Mouse (Mus musculus) left cerebral cortex, adult 18-20 months (tissue): Measurements from ENCODE around the gene Ifi35. TPM values are rescaled to one million over a fixed set of nuclear protein-coding genes. Genes with fewer than 3 reads are reported as not detected.
"Not testable (repeated sequence)": the region's sequence is repeated elsewhere in the genome, so short reads cannot be mapped to it uniquely, and the experiment has no call there.

Experiments
- DNase-seq, 2 experiments: peaks; one replicate each; pipeline ENCODE4 v3.0.0; 2021 to 2022; ENCODE audit warnings: low spot score in 2 of 2, mixed read lengths in 1 of 2
- long read RNA-seq, 2 experiments: library from polyadenylated mRNA; stranded (forward); transcript quantifications; one replicate each; pipeline ENCODE4 v2.0.0; 2021
- total RNA-seq, 2 experiments: library from RNA; stranded (reverse); gene quantifications; 2 replicates each; pipeline ENCODE4 v1.2.3; 2021

Ifi35 gene
- total RNA-seq, result 1 to 10 TPM; 2.6 to 3.2 TPM
- long read RNA-seq, experiment 1, partial matches to known transcripts, result 0 of 4 reads
- long read RNA-seq, experiment 1, other reads (novel, unspliced or antisense), result 0 of 4 reads
- long read RNA-seq, experiment 2, partial matches to known transcripts, result 0 of 3 reads
- long read RNA-seq, experiment 2, other reads (novel, unspliced or antisense), result 0 of 3 reads

DNA sequence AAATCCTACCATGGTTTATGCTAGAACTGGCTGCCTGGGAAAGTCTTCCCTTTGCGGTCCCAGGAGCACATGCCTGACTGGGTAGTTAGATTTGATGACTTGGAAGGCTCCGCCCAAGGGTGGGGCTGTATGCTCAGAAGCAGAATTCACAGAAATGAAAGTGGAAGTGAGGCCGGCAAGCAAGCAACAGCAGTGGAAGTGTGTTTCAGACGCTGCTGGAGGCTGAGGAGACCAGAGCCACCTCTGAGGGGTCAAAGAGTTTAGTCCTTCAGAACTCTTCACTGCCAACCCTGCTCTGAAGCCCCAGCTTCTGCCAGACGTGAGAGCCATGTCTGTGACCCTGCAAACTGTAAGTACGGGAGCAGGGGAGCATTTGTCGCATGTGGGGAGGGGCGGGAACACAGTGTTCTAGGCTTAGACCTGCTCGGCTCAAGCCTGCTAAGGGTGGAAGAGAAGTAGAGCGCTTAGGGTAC, at the start of gene Ifi35:
Gene Ifi35 (plus strand): TSS at position 134 of the 473 bp plus-strand sequence.
- no peak for DNase-seq

DNA sequence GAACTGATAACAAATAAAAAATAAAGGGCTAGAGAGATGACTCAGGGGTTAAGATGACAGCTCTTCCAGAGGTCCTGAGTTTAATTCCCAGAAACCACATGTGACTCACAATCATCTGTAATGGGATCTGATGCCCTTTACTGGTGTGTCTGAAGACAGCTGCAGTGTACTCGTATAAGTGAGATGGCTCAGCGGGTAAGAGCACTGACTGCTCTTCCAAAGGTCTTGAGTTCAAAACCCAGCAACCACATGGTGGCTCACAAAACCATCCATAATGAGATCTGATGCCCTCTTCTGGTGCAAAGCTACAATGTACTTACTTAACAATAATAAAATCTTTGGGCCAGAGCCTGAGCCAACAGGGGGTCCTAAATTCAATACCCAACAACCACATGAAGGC, 32.9 kb upstream of the Ifi35 start:
- no peak for DNase-seq

DNA sequence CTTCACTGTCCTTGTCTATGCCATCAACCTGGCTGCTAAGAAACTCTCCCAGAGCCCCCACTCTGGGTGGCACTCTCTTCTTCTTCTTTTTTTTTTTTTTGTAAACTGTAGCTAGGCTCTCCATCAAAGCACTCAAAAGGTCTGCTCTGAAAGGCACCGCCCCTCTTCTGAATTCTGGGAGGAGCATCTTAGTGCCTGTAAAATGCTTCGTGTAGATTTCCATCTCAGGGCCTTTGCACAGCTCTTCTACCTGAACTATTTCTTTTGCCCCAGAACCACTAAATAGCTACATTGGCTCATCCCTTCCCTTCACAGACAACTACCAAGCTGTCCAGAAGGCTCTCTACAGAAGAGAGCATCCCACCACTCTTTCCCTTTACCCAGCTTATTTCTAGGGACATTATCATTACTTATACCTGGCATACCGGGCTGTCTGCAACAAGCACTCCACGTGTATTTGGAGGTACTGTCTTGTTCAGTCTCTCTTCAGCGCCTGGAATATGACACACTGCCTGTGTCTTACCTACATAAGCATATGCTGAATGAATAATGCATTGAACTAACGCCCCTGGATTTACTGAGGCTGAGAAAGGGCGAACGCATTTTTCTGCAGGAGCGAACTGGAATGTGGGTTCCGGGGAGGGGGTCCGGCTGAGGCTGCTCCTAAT, 31.6 kb upstream of the Ifi35 start:
- no peak for DNase-seq

DNA sequence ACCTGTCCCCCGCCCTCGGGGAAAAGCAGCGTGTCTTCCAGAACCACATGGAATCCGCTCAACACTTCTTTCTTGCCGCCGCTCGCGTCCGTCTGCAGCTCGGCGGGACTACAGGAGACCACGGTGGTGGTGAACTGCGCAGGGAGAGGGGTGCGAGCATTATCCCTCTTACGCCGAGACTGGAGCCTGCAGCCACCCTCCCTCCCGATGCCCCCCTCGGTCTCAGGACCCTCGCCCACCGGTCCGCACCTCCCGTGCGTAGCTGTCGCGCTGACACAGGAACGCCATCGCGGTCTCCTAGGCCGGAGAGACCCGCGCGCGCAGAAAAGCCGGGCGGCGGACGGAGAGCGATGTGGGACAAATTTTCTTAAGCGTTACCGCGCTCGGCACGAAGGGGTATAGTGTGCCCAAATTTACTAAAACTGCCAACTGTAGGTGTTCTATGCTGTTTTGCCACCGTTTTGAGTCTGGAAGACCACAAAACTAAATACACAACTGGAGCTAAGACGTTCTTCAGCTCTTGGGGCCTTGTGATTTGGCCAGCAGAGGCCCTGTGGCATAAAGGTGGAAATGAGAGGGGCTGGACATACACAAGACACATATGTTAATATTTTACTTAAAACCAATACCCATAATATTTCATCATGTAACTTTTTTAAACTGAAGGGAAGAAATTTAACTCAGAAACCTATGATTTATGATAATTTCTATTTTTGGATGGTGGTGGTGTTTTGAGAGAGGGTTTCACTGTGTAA, 30.9 kb upstream of the Ifi35 start, which contains the start of gene Aarsd1:
Gene Aarsd1 (minus strand): TSS at position 515 of the 755 bp plus-strand sequence.
- peak; percentile 91 to 92 for DNase-seq

DNA sequence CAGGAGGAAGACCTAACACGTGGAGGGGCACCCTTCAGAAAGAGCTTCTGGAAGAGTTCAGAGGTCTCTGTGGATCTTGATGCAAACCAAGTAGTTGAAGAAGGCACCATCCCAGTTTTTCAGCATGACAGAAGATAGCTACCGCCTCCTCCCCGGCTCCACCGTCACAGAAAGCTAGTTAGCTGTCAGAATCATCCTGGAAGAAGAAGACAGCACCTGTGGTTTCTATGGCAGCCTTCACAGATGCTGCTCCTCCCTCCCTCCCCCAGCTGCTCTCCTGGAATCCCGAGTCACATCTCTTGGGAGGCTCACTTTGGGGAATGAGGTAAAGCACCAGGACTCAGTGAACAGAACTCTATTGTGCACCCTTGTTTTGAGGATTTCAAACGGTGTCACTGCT, 29.2 kb upstream of the Ifi35 start:
- peak in 1 of 2 experiments; percentile 31 for DNase-seq

DNA sequence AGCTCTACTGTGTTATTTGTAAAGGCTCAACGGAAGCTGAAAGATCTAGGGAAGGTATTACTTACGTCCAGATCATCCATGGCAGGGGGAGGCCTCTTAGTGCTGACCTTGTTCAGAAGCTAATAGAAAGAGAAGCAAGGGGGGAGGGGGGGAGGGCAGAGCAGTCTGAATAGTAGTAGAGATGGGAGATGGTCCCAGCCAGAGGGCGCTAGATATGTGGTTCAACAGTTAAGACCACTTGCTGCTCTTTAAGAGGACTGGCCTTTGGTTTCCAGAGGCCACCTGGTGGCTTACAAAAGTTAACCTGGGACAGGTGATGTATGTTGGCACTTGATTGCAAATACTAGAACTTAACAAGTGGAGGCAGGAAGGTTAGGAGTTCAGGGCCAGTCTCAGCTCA, 28.6 kb upstream of the Ifi35 start:
- DNase-seq, result no peak

DNA sequence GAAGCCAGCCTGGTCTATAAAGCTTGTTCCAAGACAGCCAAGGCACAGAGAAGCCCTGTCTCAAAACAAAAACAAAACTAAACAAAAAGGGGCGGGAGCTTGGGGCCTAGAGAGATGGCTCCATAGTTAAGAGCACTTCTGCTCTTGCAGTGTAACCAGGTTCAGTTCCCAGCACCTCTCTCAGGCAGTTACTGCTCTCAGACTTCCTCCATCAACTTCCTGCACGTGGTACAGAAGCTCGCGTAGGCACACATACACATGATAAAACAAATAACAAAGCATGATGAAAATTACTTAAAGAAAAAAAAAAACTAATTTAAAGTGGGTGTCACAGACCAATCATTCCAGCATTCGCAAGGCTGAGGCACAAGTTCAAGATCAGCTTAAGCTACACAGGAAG, 28.1 kb upstream of the Ifi35 start:
- DNase-seq, result no peak

DNA sequence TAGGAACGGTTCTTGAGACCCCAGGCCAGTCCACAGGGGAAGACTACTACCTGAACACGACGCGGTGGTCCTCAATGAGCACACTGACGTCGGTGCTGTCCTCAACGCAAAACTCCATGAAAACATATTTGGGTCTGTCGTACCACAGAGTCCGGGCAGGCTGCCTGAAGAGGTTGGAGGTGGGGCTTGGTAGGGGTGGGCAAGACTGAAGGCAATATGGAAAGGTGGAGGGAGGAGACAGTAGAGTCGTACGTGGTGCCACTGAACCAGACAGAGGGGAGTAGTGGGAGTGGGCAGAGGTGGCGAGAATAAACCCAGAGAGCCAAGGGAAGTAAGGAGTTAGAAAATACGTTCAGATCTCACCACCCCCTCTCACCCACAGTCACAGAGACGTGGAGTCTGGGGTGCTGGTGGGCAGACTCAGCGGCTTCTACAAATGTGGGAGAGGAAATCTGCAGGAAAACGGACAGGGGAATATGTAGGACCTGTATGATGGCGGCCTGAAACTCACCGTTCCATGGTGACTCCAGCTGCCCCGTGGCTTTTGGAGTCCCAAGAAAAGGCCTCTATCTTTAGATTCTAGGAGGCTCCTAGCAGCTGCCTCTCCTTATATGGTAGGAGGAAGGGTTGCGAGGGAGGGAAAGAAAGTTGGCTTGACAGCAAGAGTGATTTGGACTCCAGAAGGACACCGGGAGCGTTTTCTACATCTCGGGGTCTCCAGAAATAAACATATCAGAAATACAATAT, 23.9 kb upstream of the Ifi35 start, which contains the start of gene Gm27029:
Gene Gm27029 (minus strand): TSS at position 692 of the 747 bp plus-strand sequence.
- peak; percentile 36 to 49 for DNase-seq

DNA sequence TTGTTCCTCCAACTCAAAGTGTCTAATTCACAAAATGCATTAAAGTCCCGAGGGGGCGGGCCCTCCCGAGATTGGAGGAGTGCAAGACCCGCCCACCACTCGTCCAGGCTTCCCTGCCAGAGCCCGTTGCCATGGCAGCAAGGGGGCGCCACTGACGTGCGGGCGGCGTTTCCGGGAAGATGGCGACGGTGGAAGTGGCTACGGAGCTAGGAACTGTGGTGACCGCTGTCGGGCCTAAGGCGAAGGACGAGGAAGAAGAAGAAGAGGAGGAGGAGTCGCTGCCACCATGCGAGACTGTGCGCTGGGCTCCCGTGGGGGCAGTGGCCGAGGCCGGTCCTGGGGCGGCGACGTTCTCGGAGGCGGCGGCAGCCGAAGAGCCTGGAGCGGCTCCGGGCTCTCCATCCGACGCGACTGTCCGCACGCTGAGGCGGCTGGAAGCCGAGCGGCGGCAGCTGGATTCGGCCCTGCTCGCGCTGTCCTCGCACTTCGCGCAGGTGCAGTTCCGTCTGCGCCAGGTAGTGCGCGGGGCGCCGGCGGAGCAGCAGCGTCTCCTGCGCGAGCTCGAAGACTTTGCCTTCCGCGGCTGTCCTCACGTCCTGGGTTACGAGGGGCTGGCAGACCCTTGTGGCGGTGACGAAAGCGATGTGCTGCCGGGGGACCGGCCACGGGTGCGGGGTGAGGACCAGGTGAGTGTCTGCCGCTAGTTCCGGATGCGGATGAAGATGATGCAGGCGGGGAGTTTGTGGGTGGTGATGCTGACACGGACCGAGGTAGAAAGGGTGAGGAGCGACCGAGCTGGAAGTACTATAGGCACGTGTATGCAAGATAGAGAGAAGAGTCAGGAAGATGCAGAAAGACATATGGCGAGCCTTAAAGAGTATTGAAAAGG, 23.0 kb upstream of the Ifi35 start, which contains the start of the genes Rundc1 and Ptges3l:
Gene Rundc1 (plus strand): TSS at position 161 of the 889 bp plus-strand sequence.
Gene Ptges3l (minus strand): TSS at position 409 of the 889 bp plus-strand sequence.
- peak; percentile 99 for DNase-seq

DNA sequence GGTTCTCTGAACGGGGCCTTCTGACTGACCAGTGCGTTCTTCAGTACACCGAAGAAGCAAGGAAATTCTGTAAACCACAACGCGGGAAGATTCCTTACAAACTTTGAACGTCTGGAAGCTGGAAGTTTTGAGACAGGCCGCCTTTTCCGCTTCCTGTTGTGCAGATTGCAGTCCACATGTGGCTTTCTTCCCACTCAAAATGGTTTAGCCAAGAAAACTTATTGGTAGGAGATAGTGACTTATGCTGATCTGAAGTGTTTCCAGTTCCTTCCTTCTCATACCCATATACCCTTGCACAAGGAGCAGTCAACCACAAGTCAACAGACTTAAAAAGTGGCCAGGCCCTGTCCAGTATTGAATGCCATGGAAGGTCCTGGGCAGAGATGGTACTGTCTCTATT, 22.0 kb upstream of the Ifi35 start:
- no peak for DNase-seq

DNA sequence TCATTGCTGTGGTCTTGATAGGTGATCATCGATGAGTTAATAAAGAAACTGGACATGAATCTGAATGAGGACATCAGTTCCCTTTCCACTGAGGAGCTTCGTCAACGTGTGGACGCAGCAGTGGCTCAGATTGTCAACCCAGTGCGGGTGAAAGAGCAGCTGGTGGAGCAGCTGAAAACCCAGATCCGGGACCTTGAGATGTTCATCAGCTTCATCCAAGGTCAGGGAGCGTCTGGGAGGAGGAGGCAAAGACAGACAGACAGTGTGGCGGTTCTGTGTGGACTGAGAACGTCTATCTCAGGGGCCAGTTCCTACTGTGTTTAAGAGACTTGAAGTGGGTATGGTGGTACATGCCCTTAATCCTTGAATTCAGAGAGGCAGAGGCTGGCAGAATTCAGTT, 16.9 kb upstream of the Ifi35 start:
- DNase-seq, result no peak

DNA sequence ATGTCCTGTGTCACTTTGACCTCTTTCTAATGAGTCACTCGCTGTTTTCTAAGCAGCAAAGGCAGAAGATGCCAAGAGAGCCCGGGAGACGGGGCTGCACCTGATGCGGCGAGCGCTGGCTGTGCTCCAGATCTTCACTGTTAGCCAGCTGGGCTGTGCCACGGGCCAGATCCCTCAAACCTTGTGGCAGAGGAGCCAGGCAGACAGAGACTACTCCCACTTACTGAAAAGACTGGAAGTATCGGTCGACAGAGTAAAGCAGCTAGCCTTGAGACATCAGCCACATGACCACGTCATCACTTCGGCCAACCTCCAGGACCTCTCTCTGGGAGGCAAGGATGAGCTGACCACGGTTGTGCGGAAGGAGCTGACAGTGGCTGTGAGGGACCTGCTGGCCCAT, 14.8 kb upstream of the Ifi35 start:
- no peak for DNase-seq

DNA sequence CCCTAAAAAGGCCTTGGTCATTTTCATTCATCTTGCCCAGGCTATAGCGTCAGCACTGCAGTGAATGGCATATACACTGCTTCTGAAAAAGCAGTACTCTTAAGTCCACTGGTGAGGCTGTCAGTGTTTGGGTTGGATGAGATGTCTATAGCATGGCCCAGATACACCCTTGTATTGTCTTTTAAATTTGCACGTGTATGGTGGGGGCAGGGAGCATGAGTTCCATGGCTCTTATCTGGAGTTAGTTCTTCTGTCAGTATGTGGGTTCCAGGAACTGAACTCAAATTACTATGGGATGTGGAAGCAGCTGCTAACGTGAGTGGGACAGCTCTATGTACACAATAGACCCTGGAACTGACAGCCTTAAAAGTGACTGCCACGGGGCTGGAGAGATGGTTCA, 12.4 kb upstream of the Ifi35 start:
- no peak for DNase-seq

DNA sequence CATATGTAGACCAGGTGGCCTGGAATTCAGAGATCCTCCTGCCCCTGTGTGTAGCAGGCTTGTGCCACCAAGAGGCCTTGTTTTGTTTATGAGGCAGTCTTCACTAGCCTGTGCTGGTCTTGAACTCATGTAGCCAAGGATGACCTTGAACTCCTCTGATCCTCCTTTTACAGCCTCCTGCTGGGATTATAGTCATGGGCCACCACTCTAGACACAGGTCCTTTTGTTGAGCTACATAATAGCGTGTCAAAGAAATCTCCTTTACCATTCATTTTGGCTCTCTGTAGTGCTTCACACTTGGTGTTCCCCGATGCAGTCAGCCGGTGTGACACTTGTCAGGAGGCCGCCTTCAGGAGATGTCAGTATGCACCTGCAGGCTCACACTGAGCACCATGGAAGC, 11.3 kb upstream of the Ifi35 start:
- no peak for DNase-seq

DNA sequence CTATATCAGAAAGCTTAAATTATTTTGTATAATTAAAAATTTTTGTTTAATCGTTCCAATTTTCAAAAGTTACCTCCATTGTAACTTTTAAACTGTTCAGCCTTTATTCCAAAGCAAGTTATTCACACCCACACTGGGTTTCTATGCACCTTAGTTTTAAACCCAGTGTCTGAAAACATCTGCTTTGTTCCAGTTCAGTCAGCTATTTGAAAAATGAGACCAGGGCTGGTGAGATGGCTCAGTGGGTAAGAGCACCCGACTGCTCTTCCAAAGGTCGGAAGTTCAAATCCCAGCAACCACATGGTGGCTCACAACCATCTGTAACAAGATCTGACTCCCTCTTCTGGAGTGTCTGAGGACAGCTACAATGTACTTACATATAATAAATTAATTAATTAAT, 10.2 kb upstream of the Ifi35 start:
- not testable (repeated sequence) for DNase-seq

DNA sequence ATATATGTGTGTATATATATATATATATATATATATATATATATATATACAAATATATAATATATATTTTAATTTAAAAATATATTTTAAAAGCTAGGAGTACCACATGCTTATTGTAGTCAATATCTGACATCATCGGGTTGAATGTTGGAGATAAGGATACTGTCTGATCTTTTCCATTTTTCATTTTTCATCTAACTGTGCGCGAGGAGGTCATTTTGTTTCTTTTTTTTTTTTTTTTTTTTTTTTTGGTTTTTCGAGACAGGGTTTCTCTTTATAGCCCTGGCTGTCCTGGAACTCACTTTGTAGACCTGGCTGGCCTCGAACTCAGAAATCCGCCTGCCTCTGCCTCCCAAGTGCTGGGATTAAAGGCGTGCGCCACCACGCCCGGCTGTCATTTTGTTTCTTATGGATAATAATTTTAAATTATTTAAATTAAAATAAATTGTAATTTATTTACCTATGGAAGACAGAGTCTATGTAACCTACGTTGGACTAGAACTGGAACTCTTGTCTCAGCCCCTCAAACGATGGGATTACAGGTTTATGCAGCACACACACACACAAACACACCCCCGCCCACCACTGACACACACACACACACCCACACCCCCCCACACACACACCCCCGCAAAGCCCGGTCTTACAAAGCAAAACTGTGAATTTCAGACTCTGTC, 6.6 kb upstream of the Ifi35 start:
- DNase-seq, result not testable (repeated sequence)

DNA sequence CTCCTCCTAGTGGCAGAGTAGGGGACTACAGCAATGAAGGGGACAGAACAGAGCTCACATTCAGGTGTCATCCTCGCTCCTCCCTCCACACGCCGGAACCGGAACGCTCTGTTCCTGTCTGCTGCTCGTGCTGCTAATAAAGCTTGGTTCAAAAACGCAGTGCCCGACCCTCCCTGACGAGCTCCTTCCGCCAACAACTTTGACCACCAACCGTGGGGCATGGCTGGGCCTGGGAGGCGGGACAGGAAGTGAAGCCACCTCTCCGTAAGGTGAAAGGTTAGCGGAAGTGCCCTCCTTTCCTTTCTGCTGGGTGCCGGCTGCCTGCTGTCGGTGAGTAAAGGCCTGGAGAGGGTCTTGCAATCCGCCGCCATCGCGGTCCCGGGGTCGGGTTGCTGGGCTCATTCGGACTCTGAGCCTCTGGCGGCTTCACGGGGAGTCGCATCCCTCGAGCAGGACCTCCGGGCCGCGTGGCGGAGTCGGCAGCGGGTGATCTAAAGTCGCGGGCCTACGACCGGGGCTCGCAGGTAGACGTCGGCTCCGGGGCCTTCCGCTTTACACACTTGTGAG, 6.0 kb upstream of the Ifi35 start, which contains the start of gene Rpl27:
Gene Rpl27 (plus strand): TSS at position 172 of the 567 bp plus-strand sequence.
- peak; percentile 94 to 97 for DNase-seq

DNA sequence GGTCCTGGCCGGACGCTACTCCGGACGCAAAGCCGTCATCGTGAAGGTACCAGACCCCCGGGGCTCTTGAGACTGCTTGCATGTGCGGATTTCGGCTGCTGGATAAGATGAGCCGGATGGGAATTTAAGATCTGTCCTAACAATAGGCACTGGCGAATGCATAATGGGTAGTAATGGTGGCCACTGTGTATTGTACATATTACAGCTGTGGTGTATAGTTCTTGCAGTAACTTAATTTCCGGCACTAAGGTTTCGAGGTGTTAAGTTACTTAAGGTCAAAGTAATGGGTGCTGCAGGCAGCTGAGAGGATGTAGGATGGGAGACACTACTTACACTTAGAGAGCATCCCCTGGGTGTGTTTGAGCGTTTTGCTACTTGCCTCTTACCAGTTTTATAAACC, 5.4 kb upstream of the Ifi35 start:
- DNase-seq, result no peak

DNA sequence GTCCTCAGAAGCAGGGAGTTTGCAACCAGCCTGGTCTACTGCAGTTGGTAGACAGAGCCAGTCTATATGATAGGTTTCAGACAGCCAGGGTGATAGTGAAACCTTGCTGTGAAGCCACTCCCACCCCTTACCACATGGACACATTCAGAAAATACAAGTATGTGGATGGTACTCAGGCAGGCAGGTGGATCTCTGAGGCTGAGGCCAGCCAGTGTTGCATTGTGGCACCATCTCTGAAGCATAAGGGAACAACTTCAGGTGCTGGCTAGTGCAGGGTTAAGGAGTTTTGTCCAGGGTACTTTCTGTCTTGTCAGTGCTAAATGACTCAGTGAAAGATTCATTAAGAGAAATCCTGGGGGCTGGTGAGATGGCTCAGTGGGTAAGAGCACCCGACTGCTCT, 1.9 kb upstream of the Ifi35 start:
- no peak for DNase-seq
